Mouse (Mus musculus): ENCODE measurements around the gene Cyth2. TPM values are rescaled to one million over a fixed set of nuclear protein-coding genes. Genes with fewer than 3 reads are reported as not detected.

Cyth2 gene
- polyA plus RNA-seq (2017; shearing (Covaris generic)) = 10 to 100 TPM; 71.9 to 73.3 TPM

DNA sequence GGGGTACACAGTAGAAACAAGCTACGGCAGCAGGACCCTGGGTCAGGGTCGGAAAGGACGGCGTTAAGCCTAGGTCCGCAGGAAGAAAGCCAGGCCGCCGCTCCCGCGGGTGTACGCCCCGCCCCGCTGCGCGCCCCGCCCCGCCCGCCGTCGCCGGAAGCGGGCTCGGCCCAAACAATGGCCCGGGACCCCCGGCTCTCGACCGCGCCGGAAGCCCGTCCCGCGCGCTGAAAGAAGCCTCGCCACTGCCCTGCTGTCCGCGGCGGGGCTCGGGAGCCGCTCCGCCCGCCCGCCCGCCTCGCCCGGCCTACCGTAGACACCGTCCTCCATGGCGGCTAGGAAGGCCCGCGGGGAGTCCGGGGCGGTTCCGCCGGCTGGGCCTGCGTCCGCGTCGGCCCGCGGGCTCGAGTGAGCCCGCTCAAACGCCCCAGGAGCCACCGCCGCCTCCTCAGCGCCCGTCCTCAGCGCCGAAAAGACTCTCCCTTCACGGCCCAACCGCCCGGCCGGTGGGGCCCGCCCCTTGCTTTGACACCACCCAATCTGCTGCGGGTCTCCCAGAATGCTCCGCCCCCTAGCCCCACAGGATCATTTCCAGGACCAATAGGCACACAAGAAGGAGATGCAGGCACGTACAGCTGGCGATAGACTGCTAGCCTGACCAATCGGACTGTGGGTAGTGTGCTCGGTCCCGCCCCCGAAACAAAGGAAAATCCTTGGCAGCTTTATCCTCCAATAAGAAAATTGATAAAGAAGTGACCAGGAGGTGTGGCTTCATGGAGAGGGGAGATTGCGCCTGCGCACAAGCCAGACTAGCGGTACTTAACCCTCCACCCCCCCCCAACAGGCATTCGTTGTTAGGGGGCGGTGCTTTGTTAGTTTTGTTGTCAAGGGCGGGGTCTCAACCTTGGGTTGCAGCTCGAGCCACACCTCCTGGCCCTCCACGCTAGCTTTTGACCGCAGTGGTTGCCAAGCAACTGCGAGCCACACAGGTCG, at the start of gene Cyth2:
TSS of gene Cyth2 (minus strand) at position 795 of the 993 bp plus-strand sequence.

GRCm38 (mm10) chr7:45830427-45831127, 16.2 kb upstream of the Cyth2 start, which contains the start of gene Grwd1:
TSS of gene Grwd1 (minus strand) at chr7:45830944.

GRCm38 (mm10) chr7:45824598-45824997, 10.2 kb upstream of the Cyth2 start, which contains the start of gene Kcnj14:
TSS of gene Kcnj14 (minus strand) at chr7:45824782.

GRCm38 (mm10) chr7:45784524-45785372, 29.6 kb downstream of the Cyth2 start, which contains the start of gene Sult2b1:
TSS of gene Sult2b1 (minus strand) at chr7:45784669.

DNA sequence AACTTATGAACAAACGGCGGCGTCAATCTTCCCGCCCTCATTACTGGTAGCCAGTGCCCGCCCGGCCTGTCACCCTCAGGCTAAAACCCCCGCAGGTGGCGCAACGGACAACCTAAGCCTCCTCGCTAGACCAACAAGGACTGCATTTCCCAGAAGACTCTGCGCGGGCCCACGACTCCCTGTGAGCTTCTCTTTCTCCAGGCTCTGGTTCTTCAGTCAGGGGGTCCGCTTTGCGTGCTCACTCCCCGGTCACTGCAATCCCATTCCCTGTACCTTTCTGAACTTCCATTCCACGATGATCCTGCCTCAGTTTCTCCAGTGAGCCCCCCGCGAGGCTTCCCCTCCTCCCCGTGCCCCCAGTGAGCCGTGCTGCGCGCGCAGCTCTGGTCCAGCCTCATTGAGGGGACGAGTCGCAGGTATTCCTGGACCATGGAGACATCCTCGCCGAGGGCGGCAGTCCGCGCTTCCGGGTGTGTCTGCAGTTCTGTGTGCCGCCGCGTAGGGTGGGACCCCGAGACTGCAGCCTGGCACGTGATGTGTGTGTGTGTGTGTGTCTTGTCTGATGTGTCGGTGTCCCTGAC, 30.8 kb downstream of the Cyth2 start, which contains the start of gene Lmtk3:
TSS of gene Lmtk3 (plus strand) at position 228 of the 581 bp plus-strand sequence.

Other genes starting within 250 kb of the Cyth2 start
- 10 to 100 TPM; 61.0 to 61.5 TPM for gene Bcat2, start 244.4 kb downstream of the Cyth2 start, polyA plus RNA-seq (2017; shearing (Covaris generic))
- gene Fgf21, start 199.1 kb downstream of the Cyth2 start, polyA plus RNA-seq (2017; shearing (Covaris generic)) = not detected
- gene Fut1, start 197.3 kb downstream of the Cyth2 start, polyA plus RNA-seq (2017; shearing (Covaris generic)) = under 1 TPM in 1 of 2 experiments, not detected in 1; 0.11 TPM
- gene Izumo1, start 192.8 kb downstream of the Cyth2 start, polyA plus RNA-seq (2017; shearing (Covaris generic)) = under 1 TPM; 0.48 to 0.64 TPM
- gene Rasip1, start 187.1 kb downstream of the Cyth2 start, polyA plus RNA-seq (2017; shearing (Covaris generic)) = 1 to 10 TPM; 1.2 to 1.4 TPM
- 1 to 10 TPM in 1 of 2 experiments, under 1 TPM in 1; 0.16 to 1.8 TPM for gene Mamstr, start 174.6 kb downstream of the Cyth2 start, polyA plus RNA-seq (2017; shearing (Covaris generic))
- under 1 TPM; 0.05 to 0.23 TPM for gene Fut2, start 148.2 kb downstream of the Cyth2 start, polyA plus RNA-seq (2017; shearing (Covaris generic))
- gene Ntn5, start 130.6 kb downstream of the Cyth2 start, polyA plus RNA-seq (2017; shearing (Covaris generic)) = under 1 TPM in 1 of 2 experiments, not detected in 1; 0.30 TPM
- under 1 TPM; 0.11 to 0.87 TPM for gene Sec1, start 120.2 kb downstream of the Cyth2 start, polyA plus RNA-seq (2017; shearing (Covaris generic))
- gene Car11, start 114.7 kb downstream of the Cyth2 start, polyA plus RNA-seq (2017; shearing (Covaris generic)) = 1 to 10 TPM; 1.4 to 2.6 TPM
- 10 to 100 TPM; 30.7 to 43.2 TPM for gene Dbp, start 109.5 kb downstream of the Cyth2 start, polyA plus RNA-seq (2017; shearing (Covaris generic))
- 1,000 to 10,000 TPM; 1,404 to 2,078 TPM for gene Rpl18, start 99.1 kb downstream of the Cyth2 start, polyA plus RNA-seq (2017; shearing (Covaris generic))
- 10 to 100 TPM; 21.2 to 24.8 TPM for gene Sphk2, start 96.6 kb downstream of the Cyth2 start, polyA plus RNA-seq (2017; shearing (Covaris generic))
- gene Fam83e, start 93.4 kb downstream of the Cyth2 start, polyA plus RNA-seq (2017; shearing (Covaris generic)) = under 1 TPM in 1 of 2 experiments, not detected in 1; 0.09 TPM
- not detected for gene Spaca4, start 88.8 kb downstream of the Cyth2 start, polyA plus RNA-seq (2017; shearing (Covaris generic))
- under 1 TPM; 0.05 to 0.18 TPM for gene Lmtk3, start 30.8 kb downstream of the Cyth2 start, polyA plus RNA-seq (2017; shearing (Covaris generic))
- 1 to 10 TPM; 1.7 to 4.0 TPM for gene Sult2b1, start 29.9 kb downstream of the Cyth2 start, polyA plus RNA-seq (2017; shearing (Covaris generic))
- gene Kcnj14, start 10.2 kb upstream of the Cyth2 start, polyA plus RNA-seq (2017; shearing (Covaris generic)) = under 1 TPM; 0.06 to 0.12 TPM
- gene Grwd1, start 16.4 kb upstream of the Cyth2 start, polyA plus RNA-seq (2017; shearing (Covaris generic)) = 10 to 100 TPM; 21.4 to 26.5 TPM
- 100 to 1,000 TPM in 1 of 2 experiments, 10 to 100 TPM in 1; 84.9 to 108 TPM for gene Kdelr1, start 58.2 kb upstream of the Cyth2 start, polyA plus RNA-seq (2017; shearing (Covaris generic))
- gene Grin2d, start 63.8 kb upstream of the Cyth2 start, polyA plus RNA-seq (2017; shearing (Covaris generic)) = 1 to 10 TPM in 1 of 2 experiments, under 1 TPM in 1; 0.94 to 1.1 TPM
- gene Syngr4, start 82.1 kb upstream of the Cyth2 start, polyA plus RNA-seq (2017; shearing (Covaris generic)) = 1 to 10 TPM in 1 of 2 experiments, not detected in 1; 2.1 TPM
- 1 to 10 TPM; 7.2 to 9.5 TPM for gene Tmem143, start 82.4 kb upstream of the Cyth2 start, polyA plus RNA-seq (2017; shearing (Covaris generic))
- 100 to 1,000 TPM; 711 to 728 TPM for gene Emp3, start 106.8 kb upstream of the Cyth2 start, polyA plus RNA-seq (2017; shearing (Covaris generic))
- gene Ccdc114, start 109.5 kb upstream of the Cyth2 start, polyA plus RNA-seq (2017; shearing (Covaris generic)) = 1 to 10 TPM; 1.4 to 2.1 TPM
- gene Abcc6, start 215.7 kb upstream of the Cyth2 start, polyA plus RNA-seq (2017; shearing (Covaris generic)) = under 1 TPM in 1 of 2 experiments, not detected in 1; 0.93 TPM
- 10 to 100 TPM; 28.0 to 30.7 TPM for gene Nomo1, start 219.1 kb upstream of the Cyth2 start, polyA plus RNA-seq (2017; shearing (Covaris generic))